Mouse (Mus musculus) ES-E14 (cell line): ENCODE results near the gene Dnmt3a. TPM values are rescaled to one million over a fixed set of nuclear protein-coding genes. Genes with fewer than 3 reads are reported as not detected.

ENCODE experiments used
- DNase-seq: peaks from one replicate; pipeline ENCODE4 v3.0.0-alpha.2; 2013; ENCODE audit warnings: low read depth, low spot score
- H3K27ac ChIP-seq: 2 replicates; pipeline ENCODE4 v1.5.1; 2012; ENCODE audit warnings: low read depth, mild to moderate bottlenecking, low read length, moderate library complexity, mixed read lengths; ENCODE audit not compliant: poor library complexity, insufficient read depth, severe bottlenecking
- H3K36me3 ChIP-seq: 2 replicates; pipeline ENCODE4 v1.6.1; 2012; ENCODE audit warnings: mild to moderate bottlenecking, low read length, moderate library complexity, mixed read lengths; ENCODE audit not compliant: control insufficient read depth, poor library complexity, insufficient read depth, severe bottlenecking
- H3K4me1 ChIP-seq, 2 experiments: fragments of 150-350 bp in 1 of 2; sonication (generic) in 1 of 2; 2 replicates each; pipeline ENCODE4 v1.6.1; 2012; ENCODE audit warnings: low read length in 2 of 2, mild to moderate bottlenecking in 1 of 2, mixed read lengths in 1 of 2; ENCODE audit not compliant: control insufficient read depth in 2 of 2, insufficient read depth in 2 of 2, poor library complexity in 1 of 2
- H3K4me3 ChIP-seq, 2 experiments: fragments of 150-350 bp in 1 of 2; sonication (generic) in 1 of 2; 2 replicates each; pipeline ENCODE4 v1.5.1; 2012; ENCODE audit warnings: low read length in 2 of 2, low read depth in 1 of 2, mild to moderate bottlenecking in 1 of 2, mixed read lengths in 1 of 2; ENCODE audit not compliant: insufficient read depth in 1 of 2, poor library complexity in 1 of 2, severe bottlenecking in 1 of 2
- H3K9ac ChIP-seq: 2 replicates; pipeline ENCODE4 v1.6.1; 2012; ENCODE audit warnings: low read depth, mild to moderate bottlenecking, low read length, mixed read lengths; ENCODE audit not compliant: poor library complexity, insufficient read depth, severe bottlenecking
- H3K9me3 ChIP-seq: fragments of 150-350 bp; sonication (generic); 2 replicates; pipeline ENCODE4 v1.6.1; 2012; ENCODE audit warnings: low read depth, mild to moderate bottlenecking, low read length; ENCODE audit not compliant: control insufficient read depth, insufficient read depth
- CHD2 ChIP-seq: IDR thresholded peaks from 2 replicates; pipeline ENCODE4 v1.6.1; 2014; ENCODE audit warnings: mild to moderate bottlenecking, low read depth, low read length, inconsistent platforms
- HCFC1 ChIP-seq: IDR thresholded peaks from 2 replicates; pipeline ENCODE4 v1.6.1; 2012; ENCODE audit warnings: low read length, inconsistent platforms, borderline replicate concordance; ENCODE audit not compliant: insufficient read depth
- MAFK ChIP-seq: IDR thresholded peaks from 2 replicates; pipeline ENCODE4 v1.6.1; 2014; ENCODE audit warnings: mild to moderate bottlenecking, low read depth, low read length, inconsistent platforms; ENCODE audit not compliant: insufficient read depth
- ZC3H11A ChIP-seq: IDR thresholded peaks from 2 replicates; pipeline ENCODE4 v1.6.1; 2012; ENCODE audit warnings: low read depth, mild to moderate bottlenecking, inconsistent platforms, low read length, borderline replicate concordance
- ZNF384 ChIP-seq: IDR thresholded peaks from 2 replicates; pipeline ENCODE4 v1.6.1; 2012; ENCODE audit warnings: low read depth, low read length, inconsistent platforms
- in situ Hi-C, 2 experiments: fragments of 600-800 bp; cut with MboI; formaldehyde crosslinking; loops; one replicate each; pipeline ENCODE4 v1.15.1; 2025; ENCODE audit warnings: low sequenced_read_pairs in 2 of 2, inconsistent platforms in 1 of 2; ENCODE audit not compliant: unreplicated experiment in 2 of 2
- total RNA-seq: library from RNA; depleted of rRNA; stranded (reverse); fragments of 300-350 nt; gene quantifications from 2 replicates; pipeline ENCODE4 v1.2.3, GENCODE M21; 2012

The Dnmt3a gene
- total RNA-seq, 1 experiment, result 77.0 TPM

GRCm38 (mm10) chr12:3778286-3778685 lies 27.5 kb upstream of the Dnmt3a start:
- no peak overlapping the region for H3K27ac ChIP-seq
- peaks cover 2% of the 10 kb centered on the region; the same call in 1 of the 2 replicates for H3K36me3 ChIP-seq
- in situ Hi-C loops, result no loop called here
- no peaks in the 10 kb centered on the region for H3K9me3 ChIP-seq
- peaks cover 0 to 20% of the 10 kb centered on the region in 2 experiments; a peak in 3 of 4 replicates for H3K4me1 ChIP-seq
- TF ChIP-seq CHD2 (no peak), ZNF384 (no peak), HCFC1 (no peak), MAFK (no peak)
- no peak overlapping the region for H3K4me3 ChIP-seq
- no peak overlapping the region for H3K9ac ChIP-seq
- DNase-seq, result no peak

GRCm38 (mm10) chr12:3779639-3780038 lies 26.2 kb upstream of the Dnmt3a start:
- Histone ChIP-seq H3K27ac (no peak overlapping the region), H3K9ac (no peak overlapping the region), H3K4me1 (peaks cover 0 to 22% of the 10 kb centered on the region in 2 experiments; a peak in 3 of 4 replicates), H3K9me3 (no peaks in the 10 kb centered on the region), H3K36me3 (no peaks in the 10 kb centered on the region; the same call in 1 of the 2 replicates), H3K4me3 (no peak overlapping the region)
- no peak for DNase-seq
- in situ Hi-C loops, result no loop called here
- TF ChIP-seq ZC3H11A, result no peak
- TF ChIP-seq MAFK, result no peak
- TF ChIP-seq HCFC1, result no peak
- TF ChIP-seq CHD2, result no peak
- no peak for TF ChIP-seq ZNF384

GRCm38 (mm10) chr12:3780405-3780891 lies 25.4 kb upstream of the Dnmt3a start:
- peaks cover 0 to 24% of the 10 kb centered on the region in 2 experiments; a peak in 3 of 4 replicates for H3K4me1 ChIP-seq
- DNase-seq, result no peak
- H3K4me3 ChIP-seq, result no peak overlapping the region; a peak in 1 of 4 replicates
- in situ Hi-C loops, result no loop called here
- peak overlapping the region; percentile 77 for H3K27ac ChIP-seq
- no peak for TF ChIP-seq ZNF384
- H3K9me3 ChIP-seq, result no peaks in the 10 kb centered on the region
- H3K9ac ChIP-seq, result no peak overlapping the region; the same call in 1 of the 2 replicates
- H3K36me3 ChIP-seq, result no peaks in the 10 kb centered on the region; the same call in 1 of the 2 replicates

GRCm38 (mm10) chr12:3780931-3781471 lies 24.8 kb upstream of the Dnmt3a start:
- peak overlapping the region; percentile 10 to 19; a peak in 1 of 4 replicates for H3K4me3 ChIP-seq

GRCm38 (mm10) chr12:3781482-3781881 lies 24.3 kb upstream of the Dnmt3a start:
- Histone ChIP-seq H3K4me3 (0 out of 4 replicates have a peak overlapping the region, but pooled peaks of 1 of the 2 experiments have one; percentile 19), H3K9me3 (no peaks in the 10 kb centered on the region), H3K9ac (no peak overlapping the region), H3K27ac (peak overlapping the region; percentile 77; the same call in 1 of the 2 replicates), H3K36me3 (no peaks in the 10 kb centered on the region), H3K4me1 (peaks cover 0 to 22% of the 10 kb centered on the region in 2 experiments; a peak in 3 of 4 replicates)
- TF ChIP-seq CHD2 (no peak), ZNF384 (0 out of 2 replicates have a peak, but pooled peaks have one; percentile 16)
- DNase-seq, result peak; percentile 81
- in situ Hi-C loops, result no loop called here

More at GRCm38 (mm10) chr12:3780931-3781471, 24.8 kb upstream of the Dnmt3a start:
- no peak for TF ChIP-seq MAFK
- TF ChIP-seq ZC3H11A, result no peak
- TF ChIP-seq ZNF384, result no peak
- no peak for TF ChIP-seq CHD2
- TF ChIP-seq HCFC1, result no peak
- peaks cover 0 to 22% of the 10 kb centered on the region in 2 experiments; a peak in 3 of 4 replicates for H3K4me1 ChIP-seq
- in situ Hi-C loops, result no loop called here
- peak; percentile 50 for DNase-seq
- H3K9ac ChIP-seq, result no peak overlapping the region
- peak overlapping the region; percentile 77 for H3K27ac ChIP-seq
- H3K36me3 ChIP-seq, result no peaks in the 10 kb centered on the region
- H3K9me3 ChIP-seq, result no peaks in the 10 kb centered on the region
